Mouse (Mus musculus) embryonic fibroblast, embryonic 13.5 days (primary cell): ENCODE results near the gene Cox4i2. TPM values are rescaled to one million over a fixed set of nuclear protein-coding genes. Genes with fewer than 3 reads are reported as not detected.
A peak's percentile ranks its signal among the peaks of the same experiment; 100 is the strongest.

Experiments used
- H3K27ac ChIP-seq: 2 replicates; pipeline ENCODE4 v1.5.1; 2012; ENCODE audit warnings: low read length, control low read depth, inconsistent platforms; ENCODE audit not compliant: insufficient read depth
- H3K4me1 ChIP-seq: 2 replicates; pipeline ENCODE4 v1.6.1; 2011; ENCODE audit warnings: low read length; ENCODE audit not compliant: control insufficient read depth, insufficient read depth
- H3K4me3 ChIP-seq: 2 replicates; pipeline ENCODE4 v1.5.1; 2011; ENCODE audit warnings: mild to moderate bottlenecking, control low read depth, low read length; ENCODE audit not compliant: insufficient read depth
- CTCF ChIP-seq: IDR thresholded peaks from 2 replicates; pipeline ENCODE4 v1.5.1; 2011; ENCODE audit warnings: mild to moderate bottlenecking, control low read depth, low read length, moderate library complexity, borderline replicate concordance; ENCODE audit not compliant: insufficient read depth
- POLR2A ChIP-seq: IDR thresholded peaks from 2 replicates; pipeline ENCODE4 v1.6.1; 2011; ENCODE audit warnings: low read depth, mild to moderate bottlenecking, control low read depth, low read length, moderate library complexity
- polyA plus RNA-seq: library from polyadenylated mRNA; stranded (reverse); fragments of >200 nt; gene quantifications from 2 replicates; pipeline ENCODE4 v1.2.4, GENCODE M21; 2011; ENCODE audit warnings: low read depth; ENCODE audit not compliant: missing spikeins, insufficient read length

Gene Cox4i2
- polyA plus RNA-seq, 1 experiment = 1.5 TPM

GRCm38 (mm10) chr2:152734501-152734900 lies 19.5 kb upstream of the Cox4i2 start:
- H3K4me3 ChIP-seq = no peak overlapping the region
- H3K4me1 ChIP-seq = peaks cover 3% of the 10 kb centered on the region; the same call in 1 of the 2 replicates
- no peak overlapping the region for H3K27ac ChIP-seq
- TF ChIP-seq POLR2A (no peak), CTCF (no peak)

GRCm38 (mm10) chr2:152734984-152735383 lies 19.0 kb upstream of the Cox4i2 start:
- Histone ChIP-seq H3K4me3 (no peak overlapping the region), H3K27ac (peak overlapping the region; percentile 73), H3K4me1 (peaks cover 4% of the 10 kb centered on the region; the same call in 1 of the 2 replicates)
- TF ChIP-seq POLR2A (peak; percentile 39), CTCF (no peak)

- peaks cover 4% of the 10 kb centered on the region; the same call in 1 of the 2 replicates for H3K4me1 ChIP-seq
- TF ChIP-seq CTCF = no peak
- peak; percentile 100 for TF ChIP-seq POLR2A
- peak within 1 kb of the TSS; percentile 69 for H3K4me3 ChIP-seq
- peak within 1 kb of the TSS; percentile 73 for H3K27ac ChIP-seq
These were observed 17.8 kb upstream of the Cox4i2 start, which contains the start of gene Id1 for GRCm38 (mm10) chr2:152736090-152736601. Gene Id1 (plus strand): TSS chr2:152736251.

GRCm38 (mm10) chr2:152736748-152737147 lies 17.2 kb upstream of the Cox4i2 start:
- peak overlapping the region; percentile 69 for H3K4me3 ChIP-seq
- TF ChIP-seq POLR2A (no peak), CTCF (no peak)
- H3K27ac ChIP-seq = peak overlapping the region; percentile 16
- peaks cover 4% of the 10 kb centered on the region; the same call in 1 of the 2 replicates for H3K4me1 ChIP-seq

GRCm38 (mm10) chr2:152737306-152738221 lies 16.4 kb upstream of the Cox4i2 start:
- peak overlapping the region; percentile 69 for H3K4me3 ChIP-seq
- H3K27ac ChIP-seq = peak overlapping the region; percentile 16
- TF ChIP-seq CTCF = no peak
- TF ChIP-seq POLR2A = peak; percentile 39
- peaks cover 4% of the 10 kb centered on the region; the same call in 1 of the 2 replicates for H3K4me1 ChIP-seq

GRCm38 (mm10) chr2:152738341-152738740 lies 15.6 kb upstream of the Cox4i2 start:
- Histone ChIP-seq H3K4me3 (peak overlapping the region; percentile 69), H3K27ac (peak overlapping the region; percentile 16), H3K4me1 (peaks cover 4% of the 10 kb centered on the region; the same call in 1 of the 2 replicates)
- TF ChIP-seq POLR2A (peak; percentile 10), CTCF (no peak)

GRCm38 (mm10) chr2:152739031-152739841 lies 14.7 kb upstream of the Cox4i2 start:
- peak; percentile 57 for TF ChIP-seq POLR2A
- no peak for TF ChIP-seq CTCF
- H3K4me1 ChIP-seq = peaks cover 4% of the 10 kb centered on the region; the same call in 1 of the 2 replicates

GRCm38 (mm10) chr2:152739842-152740260 lies 14.1 kb upstream of the Cox4i2 start:
- no peak overlapping the region for H3K4me3 ChIP-seq
- H3K4me1 ChIP-seq = peaks cover 4% of the 10 kb centered on the region; the same call in 1 of the 2 replicates

More at GRCm38 (mm10) chr2:152739031-152739841, 14.7 kb upstream of the Cox4i2 start:
- Histone ChIP-seq H3K4me3 (0 out of 2 replicates have a peak overlapping the region, but pooled peaks have one; percentile 3), H3K27ac (peak overlapping the region; percentile 79)

GRCm38 (mm10) chr2:152740490-152740889 lies 13.5 kb upstream of the Cox4i2 start:
- no peak for TF ChIP-seq POLR2A
- no peak for TF ChIP-seq CTCF
- Histone ChIP-seq H3K27ac (no peak overlapping the region), H3K4me1 (peaks cover 4% of the 10 kb centered on the region; the same call in 1 of the 2 replicates), H3K4me3 (no peak overlapping the region)

More at GRCm38 (mm10) chr2:152739842-152740260, 14.1 kb upstream of the Cox4i2 start:
- TF ChIP-seq POLR2A = no peak
- no peak for TF ChIP-seq CTCF
- peak overlapping the region; percentile 79 for H3K27ac ChIP-seq
